Mouse (Mus musculus) hematopoietic multipotent progenitor cell, adult 10-12 weeks (in vitro differentiated cells): ENCODE results near the gene BB287469. TPM values are rescaled to one million over a fixed set of nuclear protein-coding genes. Genes with fewer than 3 reads are reported as not detected.

ENCODE experiments used
- polyA plus RNA-seq: library from polyadenylated mRNA; stranded (reverse); fragments of >175 nt; gene quantifications from 2 replicates; pipeline ENCODE4 v1.2.3, GENCODE M21; 2012; ENCODE audit warnings: low replicate concordance

The BB287469 gene
- not detected in 2 replicates for polyA plus RNA-seq

DNA sequence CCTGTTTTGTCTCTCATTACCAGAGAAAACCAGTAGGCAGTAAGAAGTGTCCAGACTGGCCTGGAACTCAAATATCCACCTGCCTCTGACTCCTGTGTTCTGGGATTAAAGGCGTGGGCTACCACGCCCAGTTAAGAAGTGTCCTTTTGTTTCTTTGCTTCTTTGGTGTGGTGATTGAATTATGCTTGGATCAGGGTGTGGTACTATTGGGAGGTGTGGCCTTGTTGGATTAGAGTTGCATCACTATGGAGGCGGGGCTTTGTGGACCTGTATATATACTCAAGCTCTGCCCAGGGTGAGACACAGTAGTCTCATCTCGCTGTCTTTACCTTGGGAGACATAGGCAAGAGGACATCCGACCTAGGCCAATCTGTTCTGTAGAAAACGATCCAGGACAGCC lies at the start of gene BB287469:
BB287469 (plus strand) TSS at position 301 of the 400 bp plus-strand sequence.

DNA sequence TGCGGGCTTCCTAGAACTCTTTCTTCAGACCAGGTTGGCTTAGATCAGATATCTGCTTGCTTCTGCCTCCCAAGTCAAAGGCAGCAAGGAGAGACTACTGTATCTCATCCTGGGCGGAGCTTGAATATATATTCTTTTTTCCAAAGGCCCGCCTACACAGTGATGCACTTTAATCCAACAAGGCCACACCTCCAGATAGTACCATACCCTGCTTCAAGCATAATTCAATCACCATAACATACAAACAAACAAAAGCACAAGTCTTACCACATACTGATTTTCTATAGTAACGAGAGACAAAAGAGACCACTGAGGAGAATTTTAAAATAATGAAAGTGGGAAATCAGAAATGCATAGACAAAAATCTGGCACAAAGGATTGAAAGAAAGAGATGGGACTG lies 40.7 kb upstream of the BB287469 start, which contains the start of gene Gm21319:
Gm21319 (minus strand) TSS at position 101 of the 400 bp plus-strand sequence.

DNA sequence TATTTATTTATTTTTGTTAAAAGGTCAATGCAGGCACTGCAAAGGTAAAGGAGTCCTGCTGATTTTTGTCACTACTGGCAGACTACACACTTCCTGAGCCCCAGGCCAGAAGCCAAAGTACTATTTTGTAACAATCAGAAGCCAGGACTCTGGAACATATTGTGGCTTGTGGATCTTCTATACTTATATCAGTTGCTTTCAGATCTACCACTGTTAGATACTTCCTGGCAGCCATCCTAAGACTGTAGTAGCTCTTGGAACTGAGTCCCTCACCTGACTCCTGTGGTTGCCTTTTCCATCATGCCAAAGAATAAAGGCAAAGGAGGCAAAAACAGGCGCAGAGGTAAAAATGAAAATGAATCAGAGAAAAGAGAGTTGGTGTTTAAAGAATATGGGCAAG lies 21.2 kb upstream of the BB287469 start, which contains the start of gene Gm21936:
Gm21936 (plus strand) TSS at position 301 of the 400 bp plus-strand sequence.

DNA sequence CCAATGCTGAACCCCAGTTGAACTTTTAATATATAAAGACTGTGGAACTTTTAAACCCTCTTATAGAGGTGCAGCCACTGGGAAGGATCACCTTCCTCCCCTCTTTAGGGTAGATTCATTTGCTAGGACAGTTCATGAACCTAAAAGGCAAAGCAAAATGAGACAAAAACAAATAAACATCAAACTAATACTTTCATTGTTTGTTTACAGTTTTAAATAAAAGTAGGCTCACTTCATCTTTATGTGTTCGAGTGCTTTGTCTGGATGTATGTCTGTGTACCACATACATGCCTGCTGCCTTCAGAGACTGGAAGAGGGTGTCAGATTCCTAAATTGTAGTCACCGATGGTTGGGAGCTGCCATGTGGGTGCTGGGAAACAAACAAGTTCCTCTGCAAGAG lies 25.9 kb downstream of the BB287469 start, which contains the start of gene Gm2001:
Gm2001 (minus strand) TSS at position 101 of the 400 bp plus-strand sequence.

Other genes starting within 250 kb of the BB287469 start
- not detected in 2 replicates for gene Oog1, start 213.9 kb upstream of the BB287469 start, polyA plus RNA-seq
- gene Gm4027, start 197.7 kb upstream of the BB287469 start, polyA plus RNA-seq = not detected in 2 replicates
- gene Gm16381, start 172.0 kb upstream of the BB287469 start, polyA plus RNA-seq = not detected in 2 replicates
- gene Gm21319, start 40.8 kb upstream of the BB287469 start, polyA plus RNA-seq = not detected in 2 replicates
- gene Gm21936, start 21.1 kb upstream of the BB287469 start, polyA plus RNA-seq = not detected in 2 replicates
- not detected in 2 replicates for gene Gm2001, start 25.8 kb downstream of the BB287469 start, polyA plus RNA-seq
- not detected in 2 replicates for gene Gm2016, start 57.5 kb downstream of the BB287469 start, polyA plus RNA-seq
- not detected in 2 replicates for gene Gm2022, start 78.8 kb downstream of the BB287469 start, polyA plus RNA-seq
- gene Gm2035, start 103.3 kb downstream of the BB287469 start, polyA plus RNA-seq = not detected in 2 replicates
- 0.21 TPM in 1 of 2 replicates, not detected in the other for gene Gm2042, start 137.5 kb downstream of the BB287469 start, polyA plus RNA-seq
- gene Gm2075, start 195.3 kb downstream of the BB287469 start, polyA plus RNA-seq = not detected in 2 replicates
- not detected in 2 replicates for gene Gm6803, start 202.2 kb downstream of the BB287469 start, polyA plus RNA-seq
- not detected in 2 replicates for gene Gm2056, start 210.4 kb downstream of the BB287469 start, polyA plus RNA-seq